Mouse (Mus musculus) central nervous system, embryonic 18 days (tissue): ENCODE results near the gene Ankle2. TPM values are rescaled to one million over a fixed set of nuclear protein-coding genes. Genes with fewer than 3 reads are reported as not detected.

Experiments used
- polyA plus RNA-seq: library from polyadenylated mRNA; depleted of rRNA; stranded (reverse); fragments of >200 nt; gene quantifications from 2 replicates; pipeline ENCODE4 v1.2.3, GENCODE M21; 2012; rRNA removed

The Ankle2 gene
- polyA plus RNA-seq: 17.2 and 19.1 TPM in 2 replicates

GRCm38 (mm10) chr5:110230780-110231461 lies at the start of gene Ankle2:
Ankle2 (plus strand) TSS chr5:110231004.

GRCm38 (mm10) chr5:110269141-110270101 lies 38.6 kb downstream of the Ankle2 start, which contains the start of gene Pgam5:
Pgam5 (minus strand) TSS chr5:110269913.

GRCm38 (mm10) chr5:110285770-110286445 lies 55.1 kb downstream of the Ankle2 start, which contains the start of the genes Pxmp2 and Pole:
Pxmp2 (minus strand) TSS chr5:110286186.
Pole (plus strand) TSS chr5:110286306.

Other genes starting within 250 kb of the Ankle2 start
- 44.7 and 46.9 TPM in 2 replicates for gene Zfp932, start 234.5 kb upstream of the Ankle2 start, polyA plus RNA-seq
- gene Gm17655, start 158.5 kb upstream of the Ankle2 start, polyA plus RNA-seq: 0.79 and 1.5 TPM in 2 replicates
- gene Gm35315, start 136.6 kb upstream of the Ankle2 start, polyA plus RNA-seq: 0.67 and 0.71 TPM in 2 replicates
- 8.8 and 9.1 TPM in 2 replicates for gene Plcxd1, start 131.0 kb upstream of the Ankle2 start, polyA plus RNA-seq
- 220 and 234 TPM in 2 replicates for gene Gtpbp6, start 122.8 kb upstream of the Ankle2 start, polyA plus RNA-seq
- gene Zfp605, start 120.9 kb upstream of the Ankle2 start, polyA plus RNA-seq: 9.3 and 9.8 TPM in 2 replicates
- gene Chfr, start 95.2 kb upstream of the Ankle2 start, polyA plus RNA-seq: 105 and 112 TPM in 2 replicates
- 18.7 and 20.3 TPM in 2 replicates for gene Golga3, start 54.3 kb upstream of the Ankle2 start, polyA plus RNA-seq
- gene Pgam5, start 38.9 kb downstream of the Ankle2 start, polyA plus RNA-seq: 56.2 and 59.1 TPM in 2 replicates
- 5.2 and 6.8 TPM in 2 replicates for gene Pxmp2, start 55.2 kb downstream of the Ankle2 start, polyA plus RNA-seq
- gene Pole, start 55.3 kb downstream of the Ankle2 start, polyA plus RNA-seq: 7.8 and 8.8 TPM in 2 replicates
- 20.4 and 21.6 TPM in 2 replicates for gene P2rx2, start 112.2 kb downstream of the Ankle2 start, polyA plus RNA-seq
- gene Lrcol1, start 113.7 kb downstream of the Ankle2 start, polyA plus RNA-seq: not detected in 2 replicates
- 35.2 and 42.5 TPM in 2 replicates for gene Fbrsl1, start 217.5 kb downstream of the Ankle2 start, polyA plus RNA-seq